Mouse (Mus musculus): ENCODE data around the gene Tbk1.

- TF ChIP-seq POLR2A (IDR thresholded peaks at IDR 0.05; ENCODE audit: borderline replicate concordance, low read depth, low read length) (no peak), CTCF (IDR thresholded peaks at IDR 0.05; ENCODE audit: low read depth, low read length) (no peak)
Measured at GRCm38 (mm10) chr10:121569796-121570195, 16.8 kb downstream of the Tbk1 start.

All from bone marrow macrophage, adult 2 months (primary cell).